Mouse (Mus musculus) embryonic fibroblast, embryonic 13.5 days (primary cell): ENCODE data around the gene Arfrp1. TPM values are rescaled to one million over a fixed set of nuclear protein-coding genes. Genes with fewer than 3 reads are reported as not detected.

Source experiments
- H3K27ac ChIP-seq: 2 replicates; pipeline ENCODE4 v1.5.1; 2012; ENCODE audit warnings: low read length, control low read depth, inconsistent platforms; ENCODE audit not compliant: insufficient read depth
- H3K4me1 ChIP-seq: 2 replicates; pipeline ENCODE4 v1.6.1; 2011; ENCODE audit warnings: low read length; ENCODE audit not compliant: control insufficient read depth, insufficient read depth
- H3K4me3 ChIP-seq: 2 replicates; pipeline ENCODE4 v1.5.1; 2011; ENCODE audit warnings: mild to moderate bottlenecking, control low read depth, low read length; ENCODE audit not compliant: insufficient read depth
- CTCF ChIP-seq: IDR thresholded peaks from 2 replicates; pipeline ENCODE4 v1.5.1; 2011; ENCODE audit warnings: mild to moderate bottlenecking, control low read depth, low read length, moderate library complexity, borderline replicate concordance; ENCODE audit not compliant: insufficient read depth
- POLR2A ChIP-seq: IDR thresholded peaks from 2 replicates; pipeline ENCODE4 v1.6.1; 2011; ENCODE audit warnings: low read depth, mild to moderate bottlenecking, control low read depth, low read length, moderate library complexity
- polyA plus RNA-seq: library from polyadenylated mRNA; stranded (reverse); fragments of >200 nt; gene quantifications from 2 replicates; pipeline ENCODE4 v1.2.4, GENCODE M21; 2011; ENCODE audit warnings: low read depth; ENCODE audit not compliant: missing spikeins, insufficient read length

The Arfrp1 gene
- polyA plus RNA-seq, 1 experiment = 37.6 TPM

- H3K27ac ChIP-seq = no peak overlapping the region
- H3K4me3 ChIP-seq = no peak overlapping the region
- no peak for TF ChIP-seq CTCF
- TF ChIP-seq POLR2A = no peak
- H3K4me1 ChIP-seq = no peaks in the 10 kb centered on the region
Observed at GRCm38 (mm10) chr2:181391541-181391940, 26.3 kb upstream of the Arfrp1 start.

- no peak overlapping the region for H3K27ac ChIP-seq
- TF ChIP-seq CTCF (no peak), POLR2A (no peak)
- no peaks in the 10 kb centered on the region for H3K4me1 ChIP-seq
Observed at GRCm38 (mm10) chr2:181391022-181391421, 25.8 kb upstream of the Arfrp1 start.

GRCm38 (mm10) chr2:181390136-181390870 is 25.1 kb upstream of the Arfrp1 start:
- H3K4me3 ChIP-seq = no peak overlapping the region
- TF ChIP-seq CTCF = no peak
- no peak for TF ChIP-seq POLR2A

More at GRCm38 (mm10) chr2:181391022-181391421, 25.8 kb upstream of the Arfrp1 start:
- H3K4me3 ChIP-seq = no peak overlapping the region

GRCm38 (mm10) chr2:181386663-181387210 is 21.5 kb upstream of the Arfrp1 start:
- no peak overlapping the region for H3K27ac ChIP-seq
- no peak overlapping the region for H3K4me3 ChIP-seq
- no peaks in the 10 kb centered on the region for H3K4me1 ChIP-seq
- TF ChIP-seq POLR2A (no peak), CTCF (no peak)

More at GRCm38 (mm10) chr2:181390136-181390870, 25.1 kb upstream of the Arfrp1 start:
- H3K4me1 ChIP-seq = no peaks in the 10 kb centered on the region
- no peak overlapping the region for H3K27ac ChIP-seq

- H3K4me3 ChIP-seq = no peak overlapping the region
- no peak overlapping the region for H3K27ac ChIP-seq
- no peaks in the 10 kb centered on the region for H3K4me1 ChIP-seq
- TF ChIP-seq POLR2A (no peak), CTCF (no peak)
Observed at GRCm38 (mm10) chr2:181385885-181386284, 20.7 kb upstream of the Arfrp1 start.

- H3K4me3 ChIP-seq = no peak overlapping the region
- no peak for TF ChIP-seq POLR2A
- TF ChIP-seq CTCF = no peak
- H3K4me1 ChIP-seq = no peaks in the 10 kb centered on the region
- H3K27ac ChIP-seq = no peak overlapping the region
Observed at GRCm38 (mm10) chr2:181384919-181385391, 19.8 kb upstream of the Arfrp1 start.

GRCm38 (mm10) chr2:181384463-181384862 is 19.3 kb upstream of the Arfrp1 start:
- TF ChIP-seq POLR2A (no peak), CTCF (no peak)
- no peak overlapping the region for H3K4me3 ChIP-seq
- no peaks in the 10 kb centered on the region for H3K4me1 ChIP-seq
- H3K27ac ChIP-seq = no peak overlapping the region

- H3K4me3 ChIP-seq = no peak overlapping the region
- no peak for TF ChIP-seq CTCF
- no peak for TF ChIP-seq POLR2A
- no peaks in the 10 kb centered on the region for H3K4me1 ChIP-seq
- H3K27ac ChIP-seq = no peak overlapping the region
Observed at GRCm38 (mm10) chr2:181381631-181382306, 16.6 kb upstream of the Arfrp1 start.

GRCm38 (mm10) chr2:181381107-181381506 is 15.9 kb upstream of the Arfrp1 start:
- H3K27ac ChIP-seq = no peak overlapping the region
- no peak overlapping the region for H3K4me3 ChIP-seq
- H3K4me1 ChIP-seq = no peaks in the 10 kb centered on the region
- no peak for TF ChIP-seq POLR2A
- TF ChIP-seq CTCF = no peak

- TF ChIP-seq POLR2A = no peak
- H3K4me1 ChIP-seq = no peaks in the 10 kb centered on the region
- no peak overlapping the region for H3K4me3 ChIP-seq
- H3K27ac ChIP-seq = no peak overlapping the region
Observed at GRCm38 (mm10) chr2:181380251-181380650, 15.0 kb upstream of the Arfrp1 start.
